ENCODE assay signal across 27 mouse cellular contexts in the genomic region with DNA sequence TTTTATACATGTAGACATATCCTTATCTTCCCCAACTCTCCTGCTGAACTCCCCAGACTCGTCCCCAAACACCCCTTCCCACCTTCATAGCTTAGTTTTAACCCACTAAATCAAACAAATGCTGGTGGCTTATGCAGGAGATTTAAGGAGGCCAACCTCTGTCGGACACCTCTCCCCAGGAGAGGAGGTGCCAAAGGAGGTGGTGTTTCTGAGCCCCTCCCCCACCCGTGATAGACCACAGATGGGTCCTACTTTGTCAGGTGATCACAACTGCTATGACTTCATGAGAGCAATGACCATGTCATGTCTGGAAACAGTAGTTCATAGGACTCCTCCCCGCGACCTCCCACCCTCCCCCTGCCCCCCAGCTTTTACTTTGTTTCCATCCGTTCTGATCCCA. TPM values are rescaled to one million over a fixed set of nuclear protein-coding genes. Genes with fewer than 3 reads are reported as not detected.
DNase-seq lines count a peak whose midpoint lies in the region; ATAC-seq lines count a peak whose summit lies in the region.
"Had no signal": no experiment of that assay in that cellular context is flagged by ENCODE, and none has a peak within 500 bp of the region (broad histone marks: within the 10 kb centered on the region; RNA-seq: fewer than 3 reads in every experiment).

No protein-coding gene starts in this region.

- no peaks in the 10 kb centered on the region for H3K27me3 ChIP-seq in neural tube, embryonic 13.5 days
- no peaks in the 10 kb centered on the region for H3K27me3 ChIP-seq in neural tube, embryonic 15.5 days (replicated peaks)
- H3K27me3 ChIP-seq: stomach, embryonic 15.5 days had no signal

- H3K36me3 ChIP-seq in neural tube, embryonic 13.5 days = no peaks in the 10 kb centered on the region
- no peaks in the 10 kb centered on the region for H3K36me3 ChIP-seq in neural tube, embryonic 15.5 days
- H3K36me3 ChIP-seq: embryonic facial prominence, embryonic 10.5 days; forebrain, embryonic 10.5 days; limb, embryonic 12.5 days; stomach, embryonic 15.5 days had no signal

- intact Hi-C loops in left cerebral cortex, postnatal 4 days (cut with DNase I) = no loop called here
- intact Hi-C loops in left cerebral cortex, postnatal 10 days (cut with DNase I) = no loop called here

- no peaks in the 10 kb centered on the region for H3K9me3 ChIP-seq in neural tube, embryonic 13.5 days
- no peaks in the 10 kb centered on the region for H3K9me3 ChIP-seq in neural tube, embryonic 15.5 days (replicated peaks)
- H3K9me3 ChIP-seq: embryonic facial prominence, embryonic 10.5 days; forebrain, embryonic 10.5 days; limb, embryonic 12.5 days; stomach, embryonic 15.5 days had no signal

- no peak overlapping the region for H3K4me3 ChIP-seq in neural tube, embryonic 13.5 days
- no peak overlapping the region for H3K4me3 ChIP-seq in neural tube, embryonic 15.5 days (replicated peaks)
- H3K4me3 ChIP-seq: embryonic facial prominence, embryonic 10.5 days; forebrain, embryonic 10.5 days; heart, adult 2 months; limb, embryonic 12.5 days; stomach, embryonic 15.5 days had no signal

- peak; percentile 24 for DNase-seq in cerebellum, adult 11 months
- DNase-seq in cerebellum, postnatal 36 days = no peak
- DNase-seq in left cerebral cortex, postnatal 4 days = peak; percentile 30
- DNase-seq in left cerebral cortex, postnatal 10 days (ENCODE audit: extremely low spot score in 1 of 2, low spot score in 2 of 2) = no peak
- no peak for DNase-seq in neural tube, embryonic 10.5 days (ENCODE audit: extremely low spot score, low spot score)
- DNase-seq in right cerebral cortex, postnatal 10 days (ENCODE audit: low spot score in 2 of 2) = no peak
- DNase-seq: adrenal gland, postnatal 14 days; gastrocnemius, postnatal 25 days; heart, adult 2 months; kidney, adult 18-20 months; layer of hippocampus, adult 9-11 months; liver, postnatal 0 days; lung, postnatal 14 days; retina, postnatal 1 day; thymus, postnatal 36 days had no signal

- 72% methylated on average over 6 of the region's 6 CpGs for WGBS in neural tube, embryonic 13.5 days
- WGBS in neural tube, embryonic 15.5 days = 74% methylated on average over 6 of the region's 6 CpGs

- peak overlapping the region; percentile 39; the same call in 1 of the 2 replicates for H3K27ac ChIP-seq in neural tube, embryonic 13.5 days (replicated peaks)
- no peak overlapping the region for H3K27ac ChIP-seq in neural tube, embryonic 15.5 days (replicated peaks)
- H3K27ac ChIP-seq: forebrain, embryonic 10.5 days; heart, adult 2 months had no signal

- no peak overlapping the region for H3K9ac ChIP-seq in neural tube, embryonic 13.5 days
- H3K9ac ChIP-seq in neural tube, embryonic 15.5 days (replicated peaks) = no peak overlapping the region
- H3K9ac ChIP-seq: limb, embryonic 12.5 days; liver, postnatal 0 days; stomach, embryonic 15.5 days had no signal

- no peak overlapping the region for H3K4me2 ChIP-seq in neural tube, embryonic 13.5 days
- no peak overlapping the region for H3K4me2 ChIP-seq in neural tube, embryonic 15.5 days
- H3K4me2 ChIP-seq: limb, embryonic 12.5 days; liver, embryonic 11.5 days; stomach, embryonic 15.5 days had no signal

- H3K4me1 ChIP-seq in neural tube, embryonic 13.5 days (replicated peaks) = peaks cover 12% of the 10 kb centered on the region; the same call in 1 of the 2 replicates
- peaks cover 10% of the 10 kb centered on the region for H3K4me1 ChIP-seq in neural tube, embryonic 15.5 days

- ATAC-seq in neural tube, embryonic 13.5 days (ENCODE audit: low read depth) = no peak
- ATAC-seq in neural tube, embryonic 15.5 days (ENCODE audit: low FRiP score) = peak; percentile 29; the same call in 1 of the 2 replicates
- ATAC-seq: inflammation-experienced regulatory T-cells, adult 6 months; liver, postnatal 0 days had no signal

RNA-seq across cellular contexts. Expression of a gene that starts 26.4 kb away (rescaled TPM):
- under 1 TPM in 1 of 2 experiments, not detected in 1; 0.74 TPM for total RNA-seq in left cerebral cortex, postnatal 4 days (2021)
- 1 to 10 TPM; 1.8 to 2.0 TPM for total RNA-seq in left cerebral cortex, postnatal 10 days (2021)
- 0.77 TPM in 1 of 2 replicates, not detected in the other for polyA plus RNA-seq in neural tube, embryonic 13.5 days (2015; fragmentation: Nextera tagmentation; extraction: Ambion mirVana)
- 0.59 and 1.4 TPM in 2 replicates for polyA plus RNA-seq in neural tube, embryonic 15.5 days (2015; fragmentation: Nextera tagmentation; extraction: Ambion mirVana)
- total RNA-seq: adrenal gland, postnatal 14 days; gastrocnemius, postnatal 25 days; heart, adult 2 months; heart, postnatal 25 days; megakaryocyte progenitor cell, adult 5-6 weeks; midbrain, postnatal 0 days had no signal
- polyA plus RNA-seq: forebrain, embryonic 16.5 days; heart, adult 2 months; liver, postnatal 0 days had no signal

Comparison
In these comparisons a context has a peak if more than half of its experiments do, and no peak if none do; other contexts are left out.
1. DNase-seq: peak in cerebellum, adult 11 months (single experiment) and left cerebral cortex, postnatal 4 days (single experiment); none in cerebellum, postnatal 36 days (0 of 2), left cerebral cortex, postnatal 10 days (0 of 2), neural tube, embryonic 10.5 days (single experiment) and right cerebral cortex, postnatal 10 days (0 of 2).